Mouse (Mus musculus): Measurements from ENCODE around the gene Gm21887. TPM values are rescaled to one million over a fixed set of nuclear protein-coding genes. Genes with fewer than 3 reads are reported as not detected.
"Not testable (repeated sequence)": the region's sequence is repeated elsewhere in the genome, so short reads cannot be mapped to it uniquely, and the experiment has no call there.

The Gm21887 gene
- polyA plus RNA-seq, 1 experiment from 2014 or later, result 321 TPM

- H3K4me1 ChIP-seq (replicated peaks; ENCODE audit: control insufficient read depth, insufficient read depth, low read length); H3K27ac ChIP-seq (ENCODE audit: low read depth, low read length); ATAC-seq (replicated peaks; ENCODE audit: low FRiP score); DNase-seq (ENCODE audit: low spot score); H3K4me2 ChIP-seq (ENCODE audit: low read depth, low read length, severe bottlenecking); H3K9ac ChIP-seq (ENCODE audit: low read length); H3K27me3 ChIP-seq (ENCODE audit: control insufficient read depth, insufficient read depth, low read length); H3K4me3 ChIP-seq (ENCODE audit: low read depth, low read length): not testable (repeated sequence)
- Histone ChIP-seq H3K36me3 (ENCODE audit: control insufficient read depth, insufficient read depth, low read length) (peaks cover 15% of the 10 kb centered on the region), H3K9me3 (ENCODE audit: control insufficient read depth, low read length) (peaks cover 13% of the 10 kb centered on the region; the same call in 1 of the 2 replicates)
- WGBS, result 68% methylated on average over 4 of the region's 4 CpGs
These were observed 35.0 kb upstream of the Gm21887 start for GRCm38 (mm10) chrX:169974456-169974855.

GRCm38 (mm10) chrX:169974974-169975373 lies 34.5 kb upstream of the Gm21887 start:
- not testable (repeated sequence) for H3K4me2 ChIP-seq (ENCODE audit: low read depth, low read length, severe bottlenecking); DNase-seq (ENCODE audit: low spot score); H3K4me1 ChIP-seq (replicated peaks; ENCODE audit: control insufficient read depth, insufficient read depth, low read length); H3K27ac ChIP-seq (ENCODE audit: low read depth, low read length); H3K9ac ChIP-seq (ENCODE audit: low read length); H3K4me3 ChIP-seq (ENCODE audit: low read depth, low read length); H3K27me3 ChIP-seq (ENCODE audit: control insufficient read depth, insufficient read depth, low read length); ATAC-seq (replicated peaks; ENCODE audit: low FRiP score)
- Histone ChIP-seq H3K36me3 (ENCODE audit: control insufficient read depth, insufficient read depth, low read length) (peaks cover 16% of the 10 kb centered on the region), H3K9me3 (ENCODE audit: control insufficient read depth, low read length) (peaks cover 16% of the 10 kb centered on the region; the same call in 1 of the 2 replicates)
- 83% methylated on average over 6 of the region's 6 CpGs for WGBS

GRCm38 (mm10) chrX:169975681-169976131 lies 33.8 kb upstream of the Gm21887 start:
- not testable (repeated sequence) for ATAC-seq (replicated peaks; ENCODE audit: low FRiP score); H3K4me3 ChIP-seq (ENCODE audit: low read depth, low read length); DNase-seq (ENCODE audit: low spot score); H3K4me1 ChIP-seq (replicated peaks; ENCODE audit: control insufficient read depth, insufficient read depth, low read length); H3K27me3 ChIP-seq (ENCODE audit: control insufficient read depth, insufficient read depth, low read length); H3K9ac ChIP-seq (ENCODE audit: low read length); H3K27ac ChIP-seq (ENCODE audit: low read depth, low read length); H3K4me2 ChIP-seq (ENCODE audit: low read depth, low read length, severe bottlenecking)
- H3K36me3 ChIP-seq (ENCODE audit: control insufficient read depth, insufficient read depth, low read length), result peaks cover 18% of the 10 kb centered on the region
- H3K9me3 ChIP-seq (ENCODE audit: control insufficient read depth, low read length), result peaks cover 16% of the 10 kb centered on the region; the same call in 1 of the 2 replicates
- 85% methylated on average over 3 of the region's 3 CpGs for WGBS

GRCm38 (mm10) chrX:169976340-169976739 lies 33.1 kb upstream of the Gm21887 start:
- not testable (repeated sequence) for H3K27ac ChIP-seq (ENCODE audit: low read depth, low read length); H3K4me3 ChIP-seq (ENCODE audit: low read depth, low read length); H3K4me2 ChIP-seq (ENCODE audit: low read depth, low read length, severe bottlenecking); ATAC-seq (replicated peaks; ENCODE audit: low FRiP score); DNase-seq (ENCODE audit: low spot score); H3K27me3 ChIP-seq (ENCODE audit: control insufficient read depth, insufficient read depth, low read length); H3K4me1 ChIP-seq (replicated peaks; ENCODE audit: control insufficient read depth, insufficient read depth, low read length); H3K9ac ChIP-seq (ENCODE audit: low read length)
- Histone ChIP-seq H3K9me3 (ENCODE audit: control insufficient read depth, low read length) (peaks cover 16% of the 10 kb centered on the region; the same call in 1 of the 2 replicates), H3K36me3 (ENCODE audit: control insufficient read depth, insufficient read depth, low read length) (peaks cover 18% of the 10 kb centered on the region)
- 68% methylated on average over 5 of the region's 5 CpGs for WGBS

- H3K4me2 ChIP-seq (ENCODE audit: low read depth, low read length, severe bottlenecking); ATAC-seq (replicated peaks; ENCODE audit: low FRiP score); H3K27me3 ChIP-seq (ENCODE audit: control insufficient read depth, insufficient read depth, low read length); H3K4me3 ChIP-seq (ENCODE audit: low read depth, low read length); H3K27ac ChIP-seq (ENCODE audit: low read depth, low read length); H3K4me1 ChIP-seq (replicated peaks; ENCODE audit: control insufficient read depth, insufficient read depth, low read length); H3K9ac ChIP-seq (ENCODE audit: low read length): not testable (repeated sequence)
- H3K36me3 ChIP-seq (ENCODE audit: control insufficient read depth, insufficient read depth, low read length), result peaks cover 30% of the 10 kb centered on the region
- DNase-seq (ENCODE audit: low spot score), result peak; percentile 56
- WGBS, result 89% methylated on average over 7 of the region's 7 CpGs
- H3K9me3 ChIP-seq (ENCODE audit: control insufficient read depth, low read length), result peaks cover 28% of the 10 kb centered on the region
These were observed 31.5 kb upstream of the Gm21887 start for GRCm38 (mm10) chrX:169977856-169978435.

- not testable (repeated sequence) for H3K4me1 ChIP-seq (replicated peaks; ENCODE audit: control insufficient read depth, insufficient read depth, low read length); H3K4me3 ChIP-seq (ENCODE audit: low read depth, low read length); H3K27me3 ChIP-seq (ENCODE audit: control insufficient read depth, insufficient read depth, low read length); H3K27ac ChIP-seq (ENCODE audit: low read depth, low read length); H3K4me2 ChIP-seq (ENCODE audit: low read depth, low read length, severe bottlenecking); ATAC-seq (replicated peaks; ENCODE audit: low FRiP score); H3K9ac ChIP-seq (ENCODE audit: low read length)
- peaks cover 36% of the 10 kb centered on the region for H3K9me3 ChIP-seq (ENCODE audit: control insufficient read depth, low read length)
- H3K36me3 ChIP-seq (ENCODE audit: control insufficient read depth, insufficient read depth, low read length), result peaks cover 35% of the 10 kb centered on the region
- 70% methylated on average over 29 of the region's 29 CpGs for WGBS
- DNase-seq (ENCODE audit: low spot score), result peak; percentile 89
These were observed 30.8 kb upstream of the Gm21887 start for GRCm38 (mm10) chrX:169978436-169979381.

GRCm38 (mm10) chrX:169979461-169980202 lies 29.8 kb upstream of the Gm21887 start:
- H3K4me3 ChIP-seq (ENCODE audit: low read depth, low read length); ATAC-seq (replicated peaks; ENCODE audit: low FRiP score); H3K27me3 ChIP-seq (ENCODE audit: control insufficient read depth, insufficient read depth, low read length); H3K27ac ChIP-seq (ENCODE audit: low read depth, low read length); H3K9ac ChIP-seq (ENCODE audit: low read length); H3K4me1 ChIP-seq (replicated peaks; ENCODE audit: control insufficient read depth, insufficient read depth, low read length); H3K4me2 ChIP-seq (ENCODE audit: low read depth, low read length, severe bottlenecking): not testable (repeated sequence)
- WGBS, result 85% methylated on average over 20 of the region's 20 CpGs
- Histone ChIP-seq H3K9me3 (ENCODE audit: control insufficient read depth, low read length) (peaks cover 42% of the 10 kb centered on the region), H3K36me3 (ENCODE audit: control insufficient read depth, insufficient read depth, low read length) (peaks cover 39% of the 10 kb centered on the region)
- peak; percentile 52 for DNase-seq (ENCODE audit: low spot score)

- H3K4me1 ChIP-seq (replicated peaks; ENCODE audit: control insufficient read depth, insufficient read depth, low read length); DNase-seq (ENCODE audit: low spot score); H3K27ac ChIP-seq (ENCODE audit: low read depth, low read length); H3K4me2 ChIP-seq (ENCODE audit: low read depth, low read length, severe bottlenecking); H3K4me3 ChIP-seq (ENCODE audit: low read depth, low read length); H3K9ac ChIP-seq (ENCODE audit: low read length); ATAC-seq (replicated peaks; ENCODE audit: low FRiP score); H3K27me3 ChIP-seq (ENCODE audit: control insufficient read depth, insufficient read depth, low read length): not testable (repeated sequence)
- Histone ChIP-seq H3K36me3 (ENCODE audit: control insufficient read depth, insufficient read depth, low read length) (peaks cover 40% of the 10 kb centered on the region), H3K9me3 (ENCODE audit: control insufficient read depth, low read length) (peaks cover 43% of the 10 kb centered on the region)
- 88% methylated on average over 6 of the region's 6 CpGs for WGBS
These were observed 29.3 kb upstream of the Gm21887 start for GRCm38 (mm10) chrX:169980203-169980556.

All from forebrain, embryonic 11.5 days (tissue).